Mouse (Mus musculus) heart, adult 18-20 months (tissue): Measurements from ENCODE around the gene Olfr1326-ps1. TPM values are rescaled to one million over a fixed set of nuclear protein-coding genes. Genes with fewer than 3 reads are reported as not detected.

Experiments used
- DNase-seq, 2 experiments: peaks; one replicate each; pipeline ENCODE4 v3.0.0; 2021 to 2022; ENCODE audit warnings: mixed read lengths in 1 of 2
- long read RNA-seq, 2 experiments: library from polyadenylated mRNA; stranded (forward); transcript quantifications; one replicate each; pipeline ENCODE4 v2.0.0; 2021
- total RNA-seq, 2 experiments: library from RNA; stranded (reverse); gene quantifications; 2 replicates each; pipeline ENCODE4 v1.2.3; 2021

Gene Olfr1326-ps1
- total RNA-seq = not detected
- long read RNA-seq, experiment 1 = 0 reads
- long read RNA-seq, experiment 2 = 0 reads

DNA sequence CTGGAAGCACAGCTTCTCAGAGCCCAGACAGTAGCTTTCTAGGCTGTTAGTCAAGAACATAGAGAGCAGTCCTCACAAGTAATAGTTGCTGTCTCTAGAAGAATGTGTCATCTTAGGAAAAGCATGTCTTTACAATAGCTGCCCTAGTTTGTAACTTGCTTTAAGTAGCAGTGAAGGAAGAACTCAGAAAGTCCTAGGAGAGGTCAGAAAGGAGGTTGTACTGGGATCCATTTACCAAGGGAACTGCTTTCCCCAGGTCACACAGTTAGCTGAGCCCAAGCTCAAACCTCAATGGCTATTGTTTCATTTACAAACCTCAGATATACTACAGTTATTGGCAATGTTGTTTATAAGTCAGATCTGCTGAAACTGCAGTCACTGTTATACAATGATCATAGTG lies at the start of gene Olfr1326-ps1:
TSS of gene Olfr1326-ps1 (minus strand) at position 101 of the 400 bp plus-strand sequence.
- no peak for DNase-seq

DNA sequence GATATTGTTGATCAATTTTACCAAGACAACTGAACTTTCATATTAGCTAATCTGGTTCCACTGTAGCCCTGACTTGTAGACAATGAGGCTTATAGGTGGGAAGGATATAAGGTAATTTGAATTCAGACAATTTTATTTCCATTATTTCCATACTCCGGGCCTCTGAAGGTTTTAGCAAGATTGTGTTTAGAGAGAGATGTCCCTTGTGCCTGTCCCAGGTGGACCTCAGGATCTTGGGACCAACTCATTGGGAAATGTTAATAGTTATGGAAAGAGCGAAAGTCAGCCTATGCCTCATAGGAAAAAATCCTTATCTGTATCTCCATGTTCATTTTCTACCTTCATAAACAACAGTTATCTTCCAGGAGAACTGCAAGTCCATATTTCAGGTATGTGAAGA lies 17.7 kb upstream of the Olfr1326-ps1 start, which contains the start of gene Olfr1325:
TSS of gene Olfr1325 (plus strand) at position 301 of the 400 bp plus-strand sequence.
- DNase-seq = no peak

Other genes with a start within 250 kb of the Olfr1326-ps1 start
- gene Plxna3, start 245.8 kb downstream of the Olfr1326-ps1 start, total RNA-seq = under 1 TPM; 0.40 to 0.93 TPM
- 10 to 100 TPM; 26.8 to 29.0 TPM for gene Lage3, start 221.3 kb downstream of the Olfr1326-ps1 start, total RNA-seq
- gene Ubl4a, start 201.7 kb downstream of the Olfr1326-ps1 start, total RNA-seq = 10 to 100 TPM; 76.0 to 77.9 TPM
- gene Slc10a3, start 201.5 kb downstream of the Olfr1326-ps1 start, total RNA-seq = 1 to 10 TPM; 4.5 to 5.1 TPM
- 10 to 100 TPM; 19.2 to 20.7 TPM for gene Fam3a, start 181.6 kb downstream of the Olfr1326-ps1 start, total RNA-seq
- gene Ikbkg, start 181.6 kb downstream of the Olfr1326-ps1 start, total RNA-seq = 10 to 100 TPM; 44.7 to 51.0 TPM
- 10 to 100 TPM in 1 of 2 experiments, 1 to 10 TPM in 1; 5.8 to 10.6 TPM for gene G6pdx, start 145.7 kb downstream of the Olfr1326-ps1 start, total RNA-seq
- gene Gm6880, start 93.5 kb downstream of the Olfr1326-ps1 start, total RNA-seq = not detected
- gene Olfr1325, start 17.8 kb upstream of the Olfr1326-ps1 start, total RNA-seq = not detected
- gene Gm5640, start 70.7 kb upstream of the Olfr1326-ps1 start, total RNA-seq = under 1 TPM; 0.18 to 0.32 TPM
- not detected for gene Gm6890, start 166.0 kb upstream of the Olfr1326-ps1 start, total RNA-seq